Comparison of ENCODE assay signal across 17 mouse cellular contexts in the genomic region with DNA sequence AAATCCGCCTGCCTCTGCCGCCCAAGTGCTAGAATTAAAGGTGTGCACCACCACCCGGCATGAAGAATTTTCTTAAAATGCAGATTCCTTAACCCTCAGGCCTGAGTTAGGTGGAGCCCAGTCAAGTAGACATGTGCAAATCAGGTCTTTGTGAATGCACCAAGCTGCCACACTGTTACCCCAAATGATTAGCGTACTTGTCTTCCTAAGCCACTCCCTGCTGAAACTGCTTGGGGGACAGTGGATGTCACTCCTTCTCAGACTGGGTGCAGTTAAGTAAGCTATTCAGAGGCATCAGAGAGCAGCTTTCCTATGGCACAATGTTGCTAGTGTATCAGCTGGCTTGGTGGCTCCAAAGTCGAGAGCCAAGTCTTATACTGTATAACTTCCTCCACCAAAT.
"Had no signal": no experiment of that assay in that cellular context is flagged by ENCODE, and none has a peak within 500 bp of the region (broad histone marks: within the 10 kb centered on the region; RNA-seq: fewer than 3 reads in every experiment).

No protein-coding gene starts in this region.

- H3K9ac ChIP-seq: lung, embryonic 15.5 days; midbrain, embryonic 13.5 days; midbrain, embryonic 15.5 days; neural tube, embryonic 12.5 days; stomach, embryonic 15.5 days had no signal

- H3K4me2 ChIP-seq: lung, embryonic 15.5 days; midbrain, embryonic 11.5 days; midbrain, embryonic 13.5 days; midbrain, embryonic 15.5 days; neural tube, embryonic 12.5 days; stomach, embryonic 15.5 days had no signal

- DNase-seq: lung, adult 2 months; lung, postnatal 14 days; lung, postnatal 36 days; right cerebral cortex, postnatal 14 days; thymus, adult 2 months; thymus, postnatal 25 days; thymus, postnatal 4 days had no signal

- H3K36me3 ChIP-seq: lung, embryonic 15.5 days; midbrain, embryonic 13.5 days; midbrain, embryonic 15.5 days; neural tube, embryonic 12.5 days; stomach, embryonic 15.5 days had no signal

- H3K4me3 ChIP-seq: lung, embryonic 15.5 days; megakaryocyte, embryonic 14.5 days; midbrain, embryonic 13.5 days; midbrain, embryonic 15.5 days; neural tube, embryonic 12.5 days; stomach, embryonic 15.5 days had no signal

- H3K27me3 ChIP-seq: lung, embryonic 15.5 days; megakaryocyte, embryonic 14.5 days; midbrain, embryonic 13.5 days; midbrain, embryonic 15.5 days; neural tube, embryonic 12.5 days; stomach, embryonic 15.5 days had no signal

- ATAC-seq: lung, postnatal 0 days; midbrain, embryonic 13.5 days; midbrain, embryonic 15.5 days had no signal

- H3K27ac ChIP-seq: lung, embryonic 15.5 days; macrophage; midbrain, embryonic 13.5 days; midbrain, embryonic 15.5 days; neural tube, embryonic 12.5 days; stomach, embryonic 15.5 days; stomach, postnatal 0 days had no signal

- H3K4me1 ChIP-seq: lung, embryonic 15.5 days; midbrain, embryonic 13.5 days; midbrain, embryonic 15.5 days; neural tube, embryonic 12.5 days had no signal

- H3K9me3 ChIP-seq: lung, embryonic 15.5 days; megakaryocyte, embryonic 14.5 days; midbrain, embryonic 13.5 days; midbrain, embryonic 15.5 days; neural tube, embryonic 12.5 days; stomach, embryonic 15.5 days had no signal
